Mouse (Mus musculus): ENCODE measurements around the gene Olfr1278. TPM values are rescaled to one million over a fixed set of nuclear protein-coding genes. Genes with fewer than 3 reads are reported as not detected.

The Olfr1278 gene
- polyA plus RNA-seq, 1 experiment from 2014 or later: not detected

DNA sequence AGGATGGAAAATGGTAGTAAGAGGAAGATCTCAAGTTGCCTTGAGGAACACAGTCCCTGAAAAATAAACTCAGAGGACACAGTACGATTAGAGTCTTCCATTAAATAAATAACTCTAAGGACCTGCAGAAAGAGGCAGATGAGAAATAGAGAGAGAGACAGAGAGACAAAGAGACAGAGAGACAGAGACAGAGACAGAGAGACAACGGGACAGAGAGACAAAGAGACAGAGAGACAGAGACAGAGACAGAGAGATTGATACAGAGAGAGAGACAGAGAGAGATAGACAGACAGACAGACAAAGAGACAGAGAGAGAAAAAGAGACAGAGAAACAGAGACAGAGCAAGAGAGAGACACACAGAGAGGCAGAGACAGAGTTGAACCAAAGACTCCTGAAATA, 46.0 kb downstream of the Olfr1278 start, which contains the start of gene Olfr1282:
Gene Olfr1282 (minus strand): TSS at position 101 of the 400 bp plus-strand sequence.
- Histone ChIP-seq H3K9me3 (ENCODE audit: low read depth, low read length) (no peaks in the 10 kb centered on the region), H3K36me3 (ENCODE audit: insufficient read depth) (no peaks in the 10 kb centered on the region), H3K9ac (no peak within 1 kb of the TSS), H3K27me3 (ENCODE audit: insufficient read depth, low read length) (no peaks in the 10 kb centered on the region), H3K4me2 (no peak within 1 kb of the TSS), H3K27ac (ENCODE audit: low read depth) (no peak within 1 kb of the TSS), H3K4me1 (ENCODE audit: insufficient read depth) (no peaks in the 10 kb centered on the region), H3K4me3 (ENCODE audit: low read depth, low read length) (no peak within 1 kb of the TSS)
- TF ChIP-seq CTCF (IDR thresholded peaks at IDR 0.05; ENCODE audit: low read depth): no peak
- no peak for DNase-seq
- 62% methylated on average over 2 of the region's 2 CpGs for WGBS
- ATAC-seq (ENCODE audit: insufficient read depth): no peak

Other genes with a start within 250 kb of the Olfr1278 start
- gene Gm13941, start 184.2 kb upstream of the Olfr1278 start, polyA plus RNA-seq (2014; fragmentation: Nextera tagmentation; extraction: Ambion mirVana): not detected in 2 replicates
- not detected in 2 replicates for gene Gm15130, start 137.2 kb upstream of the Olfr1278 start, polyA plus RNA-seq (2014; fragmentation: Nextera tagmentation; extraction: Ambion mirVana)
- gene 4930430A15Rik, start 60.5 kb upstream of the Olfr1278 start, polyA plus RNA-seq (2014; fragmentation: Nextera tagmentation; extraction: Ambion mirVana): not detected in 2 replicates
- not detected in 2 replicates for gene Olfr1275, start 54.9 kb upstream of the Olfr1278 start, polyA plus RNA-seq (2014; fragmentation: Nextera tagmentation; extraction: Ambion mirVana)
- not detected in 2 replicates for gene Olfr1276, start 35.6 kb upstream of the Olfr1278 start, polyA plus RNA-seq (2014; fragmentation: Nextera tagmentation; extraction: Ambion mirVana)
- gene Olfr1277, start 16.0 kb upstream of the Olfr1278 start, polyA plus RNA-seq (2014; fragmentation: Nextera tagmentation; extraction: Ambion mirVana): not detected in 2 replicates
- not detected in 2 replicates for gene Olfr1279, start 10.5 kb downstream of the Olfr1278 start, polyA plus RNA-seq (2014; fragmentation: Nextera tagmentation; extraction: Ambion mirVana)
- not detected in 2 replicates for gene Olfr1280, start 23.9 kb downstream of the Olfr1278 start, polyA plus RNA-seq (2014; fragmentation: Nextera tagmentation; extraction: Ambion mirVana)
- not detected in 2 replicates for gene Olfr1281, start 36.4 kb downstream of the Olfr1278 start, polyA plus RNA-seq (2014; fragmentation: Nextera tagmentation; extraction: Ambion mirVana)
- gene Olfr1282, start 45.9 kb downstream of the Olfr1278 start, polyA plus RNA-seq (2014; fragmentation: Nextera tagmentation; extraction: Ambion mirVana): not detected in 2 replicates
- gene Olfr1283, start 76.7 kb downstream of the Olfr1278 start, polyA plus RNA-seq (2014; fragmentation: Nextera tagmentation; extraction: Ambion mirVana): not detected in 2 replicates
- gene Olfr1284, start 85.4 kb downstream of the Olfr1278 start, polyA plus RNA-seq (2014; fragmentation: Nextera tagmentation; extraction: Ambion mirVana): not detected in 2 replicates
- not detected in 2 replicates for gene Olfr1286, start 133.0 kb downstream of the Olfr1278 start, polyA plus RNA-seq (2014; fragmentation: Nextera tagmentation; extraction: Ambion mirVana)
- not detected in 2 replicates for gene Olfr1287, start 159.0 kb downstream of the Olfr1278 start, polyA plus RNA-seq (2014; fragmentation: Nextera tagmentation; extraction: Ambion mirVana)
- gene Olfr1288, start 184.0 kb downstream of the Olfr1278 start, polyA plus RNA-seq (2014; fragmentation: Nextera tagmentation; extraction: Ambion mirVana): not detected in 2 replicates
- not detected in 2 replicates for gene Olfr1289, start 190.7 kb downstream of the Olfr1278 start, polyA plus RNA-seq (2014; fragmentation: Nextera tagmentation; extraction: Ambion mirVana)
- not detected in 2 replicates for gene Olfr1290, start 203.7 kb downstream of the Olfr1278 start, polyA plus RNA-seq (2014; fragmentation: Nextera tagmentation; extraction: Ambion mirVana)
- not detected in 2 replicates for gene Olfr1291-ps1, start 207.0 kb downstream of the Olfr1278 start, polyA plus RNA-seq (2014; fragmentation: Nextera tagmentation; extraction: Ambion mirVana)
- gene Olfr1293-ps, start 235.1 kb downstream of the Olfr1278 start, polyA plus RNA-seq (2014; fragmentation: Nextera tagmentation; extraction: Ambion mirVana): not detected in 2 replicates